Mouse (Mus musculus) heart, postnatal 0 days (tissue): ENCODE results near the gene Emilin2.

Source experiments
- CTCF ChIP-seq: IDR thresholded peaks from 2 replicates; pipeline ENCODE4 v1.5.1; 2016; ENCODE audit warnings: antibody characterized with exemption, control low read depth, low read depth
- EP300 ChIP-seq: IDR thresholded peaks from 2 replicates; pipeline ENCODE4 v1.6.1; 2016; ENCODE audit warnings: antibody characterized with exemption, low read depth

- TF ChIP-seq CTCF (no peak), EP300 (no peak)
Measured at GRCm38 (mm10) chr17:71235229-71235958, 76.4 kb downstream of the Emilin2 start.
